ENCODE assay signal across 25 mouse cellular contexts in genomic region chr17:51528161-51528560, GRCm38 (mm10).
DNase-seq lines count a peak whose midpoint lies in the region; ATAC-seq and TF ChIP-seq lines count a peak whose summit lies in the region.
"Had no signal": no experiment of that assay in that cellular context is flagged by ENCODE, and none has a peak within 500 bp of the region (broad histone marks: within the 10 kb centered on the region; RNA-seq: fewer than 3 reads in every experiment).

No protein-coding gene starts in this region.

- H3K27me3 ChIP-seq in liver, adult 2 months (ENCODE audit: control insufficient read depth, insufficient read depth, low read length): no peaks in the 10 kb centered on the region
- no peaks in the 10 kb centered on the region for H3K27me3 ChIP-seq in hindbrain, embryonic 13.5 days
- H3K27me3 ChIP-seq in hindbrain, embryonic 10.5 days (ENCODE audit: insufficient read depth, poor library complexity, severe bottlenecking): no peaks in the 10 kb centered on the region
- H3K27me3 ChIP-seq: embryonic facial prominence, embryonic 15.5 days; forebrain, embryonic 12.5 days; intestine, embryonic 15.5 days; liver, embryonic 13.5 days; stomach, embryonic 15.5 days had no signal

- no peak for TF ChIP-seq CTCF in liver, adult 2 months (IDR thresholded peaks at IDR 0.05; ENCODE audit: low read depth, low read length)

- no peak for ATAC-seq in hindbrain, embryonic 13.5 days (ENCODE audit: low FRiP score)
- ATAC-seq: hindbrain, postnatal 0 days; intestine, embryonic 15.5 days; lung, postnatal 0 days; Patski had no signal

- WGBS in liver, adult 2 months: 76% methylated on average over 3 of the region's 3 CpGs
- WGBS in hindbrain, embryonic 13.5 days: 90% methylated on average over 3 of the region's 3 CpGs
- 86% methylated on average over 3 of the region's 3 CpGs for WGBS in hindbrain, embryonic 10.5 days

- H3K4me1 ChIP-seq in liver, adult 2 months (ENCODE audit: control insufficient read depth, insufficient read depth, low read length): no peaks in the 10 kb centered on the region
- H3K4me1 ChIP-seq in hindbrain, embryonic 13.5 days (replicated peaks): peaks cover 7% of the 10 kb centered on the region
- peaks cover 7% of the 10 kb centered on the region for H3K4me1 ChIP-seq in hindbrain, embryonic 10.5 days (replicated peaks)
- H3K4me1 ChIP-seq: embryonic facial prominence, embryonic 15.5 days; forebrain, embryonic 12.5 days; intestine, embryonic 15.5 days; limb, embryonic 13.5 days; liver, embryonic 13.5 days; stomach, embryonic 15.5 days had no signal

- peak; percentile 36 for DNase-seq in liver, adult 2 months (ENCODE audit: extremely low read depth, low read depth, low spot score)
- no peak for DNase-seq in liver
- DNase-seq in kidney, adult 9 months: peak; percentile 70
- DNase-seq in kidney, postnatal 14 days: peak; percentile 23
- no peak for DNase-seq in hindbrain, embryonic 10.5 days (ENCODE audit: low spot score)
- DNase-seq: adrenal gland, postnatal 10 days; cerebellum, adult 8-10 months; cerebellum, postnatal 25 days; gastrocnemius, postnatal 25 days; heart, adult 18-20 months; heart, postnatal 14 days; liver, embryonic 13.5 days; lung, adult 18-20 months; midbrain, embryonic 14.5 days; right cerebral cortex, postnatal 14 days had no signal

- no peak overlapping the region for H3K9ac ChIP-seq in liver, adult 2 months (ENCODE audit: low read depth, low read length)
- no peak overlapping the region for H3K9ac ChIP-seq in hindbrain, embryonic 13.5 days
- H3K9ac ChIP-seq: embryonic facial prominence, embryonic 15.5 days; forebrain, embryonic 12.5 days; intestine, embryonic 15.5 days; limb, embryonic 13.5 days; liver, embryonic 13.5 days; stomach, embryonic 15.5 days had no signal

- H3K79me2 ChIP-seq in liver, adult 2 months (ENCODE audit: control insufficient read depth, insufficient read depth, low read length): no peaks in the 10 kb centered on the region

- no peak overlapping the region for H3K4me3 ChIP-seq in liver, adult 2 months (ENCODE audit: insufficient read depth, low read depth, low read length)
- no peak overlapping the region for H3K4me3 ChIP-seq in hindbrain, embryonic 13.5 days
- H3K4me3 ChIP-seq in hindbrain, embryonic 10.5 days: no peak overlapping the region
- H3K4me3 ChIP-seq: embryonic facial prominence, embryonic 10.5 days; embryonic facial prominence, embryonic 15.5 days; forebrain, embryonic 12.5 days; intestine, embryonic 15.5 days; limb, embryonic 13.5 days; liver, embryonic 13.5 days; stomach, embryonic 15.5 days had no signal

- H3K36me3 ChIP-seq in liver, adult 2 months (ENCODE audit: control insufficient read depth, insufficient read depth, low read length): no peaks in the 10 kb centered on the region
- no peaks in the 10 kb centered on the region for H3K36me3 ChIP-seq in hindbrain, embryonic 13.5 days
- no peaks in the 10 kb centered on the region for H3K36me3 ChIP-seq in hindbrain, embryonic 10.5 days
- H3K36me3 ChIP-seq: embryonic facial prominence, embryonic 10.5 days; embryonic facial prominence, embryonic 15.5 days; forebrain, embryonic 12.5 days; intestine, embryonic 15.5 days; limb, embryonic 13.5 days; liver, embryonic 13.5 days; stomach, embryonic 15.5 days had no signal

- no peak overlapping the region for H3K27ac ChIP-seq in liver, adult 2 months (replicated peaks; ENCODE audit: insufficient read depth, low read depth, low read length)
- no peak overlapping the region for H3K27ac ChIP-seq in hindbrain, embryonic 13.5 days
- H3K27ac ChIP-seq in hindbrain, embryonic 10.5 days: no peak overlapping the region
- H3K27ac ChIP-seq: embryonic facial prominence, embryonic 10.5 days; embryonic facial prominence, embryonic 15.5 days; forebrain, embryonic 12.5 days; hindbrain, postnatal 0 days; intestine, embryonic 15.5 days; limb, embryonic 13.5 days; liver, embryonic 13.5 days; stomach, embryonic 15.5 days had no signal

- no peak for TF ChIP-seq POLR2A in liver, adult 2 months (IDR thresholded peaks at IDR 0.05; ENCODE audit: extremely low read depth, insufficient read depth, low read length)

- H3K9me3 ChIP-seq in hindbrain, embryonic 13.5 days: no peaks in the 10 kb centered on the region
- no peaks in the 10 kb centered on the region for H3K9me3 ChIP-seq in hindbrain, embryonic 10.5 days
- H3K9me3 ChIP-seq: embryonic facial prominence, embryonic 10.5 days; embryonic facial prominence, embryonic 15.5 days; forebrain, embryonic 12.5 days; intestine, embryonic 15.5 days; limb, embryonic 13.5 days; liver, embryonic 13.5 days; stomach, embryonic 15.5 days had no signal

- H3K4me2 ChIP-seq in hindbrain, embryonic 13.5 days: no peak overlapping the region
- H3K4me2 ChIP-seq: embryonic facial prominence, embryonic 15.5 days; forebrain, embryonic 12.5 days; intestine, embryonic 15.5 days; limb, embryonic 13.5 days; liver, embryonic 13.5 days; stomach, embryonic 15.5 days had no signal

Comparison
In these comparisons a context has a peak if more than half of its experiments do, and no peak if none do; other contexts are left out.
1. DNase-seq: peak in liver, adult 2 months (single experiment), kidney, adult 9 months (single experiment) and kidney, postnatal 14 days (single experiment); none in liver (single experiment) and hindbrain, embryonic 10.5 days (single experiment).